Mouse (Mus musculus): ENCODE results near the gene Gp5. TPM values are rescaled to one million over a fixed set of nuclear protein-coding genes. Genes with fewer than 3 reads are reported as not detected.
A peak's percentile ranks its signal among the peaks of the same experiment; 100 is the strongest.

Gene Gp5
- polyA plus RNA-seq, 1 experiment, result 26.7 TPM

GRCm38 (mm10) chr16:30282844-30283495 is 27.6 kb downstream of the Gp5 start, which contains the start of gene Lrrc15:
TSS of gene Lrrc15 (minus strand) at chr16:30283256.
- Histone ChIP-seq H3K27me3 (ENCODE audit: control insufficient read depth, insufficient read depth, low read length) (peaks cover 3% of the 10 kb centered on the region; the same call in 1 of the 2 replicates), H3K4me1 (ENCODE audit: control insufficient read depth, insufficient read depth, insufficient read length) (no peaks in the 10 kb centered on the region; the same call in 1 of the 2 replicates), H3K4me3 (ENCODE audit: extremely low read depth, insufficient read depth, insufficient read length) (no peak within 1 kb of the TSS), H3K36me3 (ENCODE audit: control insufficient read depth, insufficient read depth, low read length) (no peaks in the 10 kb centered on the region), H3K27ac (ENCODE audit: insufficient read depth, low read length) (no peak within 1 kb of the TSS)
- DNase-seq (ENCODE audit: low read depth in 1 of 2, low spot score in 2 of 2), result no peak
- WGBS, result 24% methylated on average over 34 of the region's 34 CpGs
- TF ChIP-seq POLR2A (IDR thresholded peaks at IDR 0.05; ENCODE audit: low read depth, low read length) (no peak), CTCF (IDR thresholded peaks at IDR 0.05; ENCODE audit: extremely low read depth, insufficient read depth, insufficient read length, insufficient replicate concordance) (no peak)

GRCm38 (mm10) chr16:30280676-30281297 is 29.8 kb downstream of the Gp5 start:
- Histone ChIP-seq H3K27ac (ENCODE audit: insufficient read depth, low read length) (no peak overlapping the region), H3K4me3 (ENCODE audit: extremely low read depth, insufficient read depth, insufficient read length) (no peak overlapping the region), H3K27me3 (ENCODE audit: control insufficient read depth, insufficient read depth, low read length) (peaks cover 3% of the 10 kb centered on the region; the same call in 1 of the 2 replicates), H3K4me1 (ENCODE audit: control insufficient read depth, insufficient read depth, insufficient read length) (peaks cover 3% of the 10 kb centered on the region; the same call in 1 of the 2 replicates), H3K36me3 (ENCODE audit: control insufficient read depth, insufficient read depth, low read length) (no peaks in the 10 kb centered on the region)
- TF ChIP-seq CTCF (IDR thresholded peaks at IDR 0.05; ENCODE audit: extremely low read depth, insufficient read depth, insufficient read length, insufficient replicate concordance), result no peak
- TF ChIP-seq POLR2A (IDR thresholded peaks at IDR 0.05; ENCODE audit: low read depth, low read length), result no peak
- no peak for DNase-seq (ENCODE audit: low read depth in 1 of 2, low spot score in 2 of 2)
- WGBS, result 63% methylated on average over 4 of the region's 4 CpGs

GRCm38 (mm10) chr16:30278406-30278805 is 32.2 kb downstream of the Gp5 start:
- no peak overlapping the region for H3K4me3 ChIP-seq (ENCODE audit: extremely low read depth, insufficient read depth, insufficient read length)
- H3K27me3 ChIP-seq (ENCODE audit: control insufficient read depth, insufficient read depth, low read length), result peaks cover 3% of the 10 kb centered on the region; the same call in 1 of the 2 replicates
- H3K27ac ChIP-seq (ENCODE audit: insufficient read depth, low read length), result no peak overlapping the region
- no peaks in the 10 kb centered on the region for H3K36me3 ChIP-seq (ENCODE audit: control insufficient read depth, insufficient read depth, low read length)
- TF ChIP-seq POLR2A (IDR thresholded peaks at IDR 0.05; ENCODE audit: low read depth, low read length), result no peak
- no peak for TF ChIP-seq CTCF (IDR thresholded peaks at IDR 0.05; ENCODE audit: extremely low read depth, insufficient read depth, insufficient read length, insufficient replicate concordance)
- 84% methylated on average over 11 of the region's 11 CpGs for WGBS
- peaks cover 3% of the 10 kb centered on the region; the same call in 1 of the 2 replicates for H3K4me1 ChIP-seq (ENCODE audit: control insufficient read depth, insufficient read depth, insufficient read length)
- DNase-seq (ENCODE audit: low read depth in 1 of 2, low spot score in 2 of 2), result no peak

- Histone ChIP-seq H3K27me3 (ENCODE audit: control insufficient read depth, insufficient read depth, low read length) (no peaks in the 10 kb centered on the region), H3K4me3 (ENCODE audit: extremely low read depth, insufficient read depth, insufficient read length) (no peak overlapping the region), H3K36me3 (ENCODE audit: control insufficient read depth, insufficient read depth, low read length) (no peaks in the 10 kb centered on the region), H3K4me1 (ENCODE audit: control insufficient read depth, insufficient read depth, insufficient read length) (peaks cover 9% of the 10 kb centered on the region; the same call in 1 of the 2 replicates), H3K27ac (ENCODE audit: insufficient read depth, low read length) (no peak overlapping the region)
- no peak for DNase-seq (ENCODE audit: low read depth in 1 of 2, low spot score in 2 of 2)
- WGBS, result 58% methylated on average over 15 of the region's 15 CpGs
- TF ChIP-seq CTCF (IDR thresholded peaks at IDR 0.05; ENCODE audit: extremely low read depth, insufficient read depth, insufficient read length, insufficient replicate concordance) (no peak), POLR2A (IDR thresholded peaks at IDR 0.05; ENCODE audit: low read depth, low read length) (no peak)
These were observed 34.8 kb downstream of the Gp5 start for GRCm38 (mm10) chr16:30275558-30276340.

GRCm38 (mm10) chr16:30273065-30273464 is 37.5 kb downstream of the Gp5 start:
- no peaks in the 10 kb centered on the region for H3K27me3 ChIP-seq (ENCODE audit: control insufficient read depth, insufficient read depth, low read length)
- TF ChIP-seq CTCF (IDR thresholded peaks at IDR 0.05; ENCODE audit: extremely low read depth, insufficient read depth, insufficient read length, insufficient replicate concordance), result no peak
- no peak for TF ChIP-seq POLR2A (IDR thresholded peaks at IDR 0.05; ENCODE audit: low read depth, low read length)
- H3K36me3 ChIP-seq (ENCODE audit: control insufficient read depth, insufficient read depth, low read length), result no peaks in the 10 kb centered on the region
- no peak for DNase-seq (ENCODE audit: low read depth in 1 of 2, low spot score in 2 of 2)
- no peak overlapping the region for H3K4me3 ChIP-seq (ENCODE audit: extremely low read depth, insufficient read depth, insufficient read length)
- 92% methylated on average over 8 of the region's 8 CpGs for WGBS
- H3K27ac ChIP-seq (ENCODE audit: insufficient read depth, low read length), result no peak overlapping the region
- H3K4me1 ChIP-seq (ENCODE audit: control insufficient read depth, insufficient read depth, insufficient read length), result peaks cover 9% of the 10 kb centered on the region; the same call in 1 of the 2 replicates

- Histone ChIP-seq H3K27ac (ENCODE audit: insufficient read depth, low read length) (no peak overlapping the region), H3K4me1 (ENCODE audit: control insufficient read depth, insufficient read depth, insufficient read length) (peaks cover 7% of the 10 kb centered on the region; the same call in 1 of the 2 replicates), H3K27me3 (ENCODE audit: control insufficient read depth, insufficient read depth, low read length) (no peaks in the 10 kb centered on the region), H3K36me3 (ENCODE audit: control insufficient read depth, insufficient read depth, low read length) (no peaks in the 10 kb centered on the region), H3K4me3 (ENCODE audit: extremely low read depth, insufficient read depth, insufficient read length) (no peak overlapping the region)
- WGBS, result 26% methylated on average over 6 of the region's 6 CpGs
- DNase-seq (ENCODE audit: low read depth in 1 of 2, low spot score in 2 of 2), result peak in 1 of 2 experiments; percentile 7
- TF ChIP-seq CTCF (IDR thresholded peaks at IDR 0.05; ENCODE audit: extremely low read depth, insufficient read depth, insufficient read length, insufficient replicate concordance), result no peak
- TF ChIP-seq POLR2A (IDR thresholded peaks at IDR 0.05; ENCODE audit: low read depth, low read length), result no peak
These were observed 38.5 kb downstream of the Gp5 start for GRCm38 (mm10) chr16:30271941-30272595.

Measured in spleen, adult 2 months (tissue).